Mouse (Mus musculus): Measurements from ENCODE around the gene Bub1.

Gene Bub1

DNA sequence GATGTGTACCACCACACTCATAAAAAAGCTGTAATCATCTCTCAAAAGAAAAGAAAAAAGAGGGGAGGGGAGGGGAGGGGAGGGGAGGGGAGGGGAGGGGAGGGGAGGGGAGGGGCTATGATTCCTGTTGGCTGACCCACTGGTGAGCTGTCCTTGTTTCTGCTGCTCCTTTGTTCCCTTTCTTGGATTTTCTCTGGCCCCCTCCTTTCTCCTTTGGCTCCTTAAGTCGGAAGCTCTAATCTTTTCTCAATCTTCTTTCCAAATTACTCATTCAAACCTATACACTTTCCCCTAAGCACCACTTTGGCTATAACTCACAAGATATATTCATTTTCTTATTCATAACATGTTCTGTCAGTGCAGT, 57.1 kb downstream of the Bub1 start:
- DNase-seq (ENCODE audit: inconsistent ontology term) = no peak

GRCm38 (mm10) chr2:127773938-127774577, 57.6 kb downstream of the Bub1 start:
- no peak for DNase-seq (ENCODE audit: inconsistent ontology term)

DNA sequence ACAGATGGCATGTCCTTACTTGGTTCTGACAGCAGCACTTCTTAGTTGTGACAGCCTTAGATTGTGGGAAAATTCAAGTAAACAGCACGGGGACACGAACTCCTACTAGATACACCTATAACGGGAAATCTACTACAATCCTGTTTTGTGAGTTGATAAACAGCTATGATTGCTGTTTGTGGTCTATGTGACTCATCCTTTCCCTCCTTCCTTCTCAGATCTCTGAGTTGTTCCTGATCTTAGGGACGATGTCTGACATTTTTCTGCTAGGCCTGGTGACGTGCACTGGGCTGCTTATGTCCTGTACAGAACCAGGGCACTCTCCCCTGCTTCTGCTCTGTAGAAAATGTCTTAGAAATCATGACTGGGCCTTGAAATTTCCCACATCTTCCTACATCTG, 70.1 kb downstream of the Bub1 start:
- no peak for DNase-seq (ENCODE audit: inconsistent ontology term)

DNA sequence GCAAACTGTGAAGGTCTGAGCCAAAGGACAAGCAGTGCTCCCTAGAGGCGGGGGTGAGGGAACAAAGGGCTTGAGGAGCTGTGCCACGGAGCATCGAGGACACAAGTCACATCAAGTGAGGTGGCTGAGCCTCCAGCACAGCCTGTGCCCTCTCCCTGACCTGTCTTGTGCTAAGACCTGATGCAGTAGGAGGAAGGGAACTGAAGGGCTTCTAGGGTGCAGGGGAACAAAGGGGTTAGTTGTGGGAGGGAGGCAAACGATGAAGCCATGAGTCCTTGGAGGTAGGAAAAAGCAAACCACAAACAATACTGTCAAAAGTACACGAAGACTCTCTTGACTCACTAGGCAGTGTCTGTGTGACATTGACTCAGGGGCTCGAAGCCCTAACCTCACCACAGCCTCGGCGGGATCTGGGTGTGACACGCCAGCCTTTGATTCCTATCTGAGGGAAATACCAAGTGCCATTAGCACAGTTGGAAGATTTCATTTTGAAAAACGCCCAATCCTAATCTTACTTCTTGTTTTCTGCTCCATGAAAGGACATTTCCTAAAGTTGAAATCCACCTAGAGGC, 71.2 kb downstream of the Bub1 start:
- DNase-seq (ENCODE audit: inconsistent ontology term) = no peak

- DNase-seq (ENCODE audit: inconsistent ontology term) = no peak
These were observed 71.7 kb downstream of the Bub1 start for GRCm38 (mm10) chr2:127760014-127760413.

DNA sequence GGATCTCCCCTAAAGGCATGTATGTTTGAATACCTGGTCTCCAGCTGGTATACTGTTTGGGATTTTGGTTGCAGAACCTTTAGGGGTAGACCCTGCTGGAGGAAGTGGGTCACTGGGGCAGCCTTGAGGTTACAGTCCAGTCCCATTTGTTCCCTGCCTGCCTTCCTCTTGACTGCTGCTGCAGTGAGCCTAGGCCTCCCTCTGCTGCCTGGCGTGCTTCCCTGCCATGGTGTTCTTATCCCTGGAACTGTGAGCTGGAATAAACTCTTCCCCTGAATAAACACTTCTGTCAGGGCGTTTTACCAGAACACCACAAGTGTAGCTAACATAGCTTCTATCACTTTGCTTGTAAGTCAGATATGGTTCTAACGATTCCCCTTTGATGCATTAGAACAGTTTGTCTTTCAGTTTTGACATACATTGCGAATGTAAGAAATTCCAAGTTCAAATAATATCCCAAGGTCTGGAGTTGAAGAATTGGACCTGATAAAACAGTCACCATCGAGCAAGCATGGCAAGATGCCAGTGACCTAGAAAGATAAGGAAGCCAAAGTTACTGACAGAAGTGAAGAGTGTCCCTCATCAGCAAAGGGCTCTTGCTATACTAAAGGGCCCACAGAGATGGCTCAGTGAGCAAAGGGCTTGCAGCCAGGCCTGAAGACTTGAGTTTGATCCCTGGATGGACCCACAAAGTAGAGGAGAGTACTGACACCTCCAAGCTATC, 72.3 kb downstream of the Bub1 start:
- DNase-seq (ENCODE audit: inconsistent ontology term) = no peak

DNA sequence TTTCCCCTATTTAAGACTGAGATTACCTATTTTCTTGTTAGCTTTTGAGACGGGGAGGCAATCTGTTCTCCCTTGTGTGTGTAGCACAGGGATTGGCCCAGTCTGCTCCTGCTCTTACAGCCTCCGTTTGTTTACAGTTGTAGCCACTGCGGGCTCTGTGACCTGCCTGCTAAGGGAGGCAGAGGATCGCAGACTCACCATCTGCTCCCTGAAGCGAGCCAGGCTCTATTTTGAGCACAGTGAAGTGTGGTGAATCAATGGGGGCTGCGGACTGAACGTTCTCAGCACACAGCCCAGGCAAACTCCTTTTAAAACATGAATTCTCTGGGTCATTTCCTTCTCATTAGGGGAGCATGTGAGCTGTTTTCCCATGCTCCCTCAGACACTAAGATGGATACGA, 74.5 kb downstream of the Bub1 start:
- DNase-seq (ENCODE audit: inconsistent ontology term) = no peak

DNA sequence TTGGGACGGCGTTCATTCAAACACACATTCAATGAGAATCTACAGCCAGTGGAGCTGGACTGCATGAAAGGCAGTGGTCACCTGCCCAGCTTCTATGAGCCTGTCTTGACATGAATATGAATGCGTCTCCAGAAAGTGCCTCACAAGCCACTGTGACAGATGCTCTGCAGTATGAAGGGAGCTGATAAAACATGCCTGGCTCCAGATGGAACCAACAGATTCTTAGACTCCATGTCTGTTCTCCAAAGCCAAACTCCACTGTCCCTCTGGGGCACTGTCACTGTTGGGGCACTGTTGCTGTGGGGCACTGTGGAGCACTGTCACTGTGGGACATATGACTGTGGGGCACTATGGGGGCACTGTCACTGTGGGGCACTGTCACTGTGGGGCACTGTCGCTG, 77.6 kb downstream of the Bub1 start:
- DNase-seq (ENCODE audit: inconsistent ontology term) = no peak

DNA sequence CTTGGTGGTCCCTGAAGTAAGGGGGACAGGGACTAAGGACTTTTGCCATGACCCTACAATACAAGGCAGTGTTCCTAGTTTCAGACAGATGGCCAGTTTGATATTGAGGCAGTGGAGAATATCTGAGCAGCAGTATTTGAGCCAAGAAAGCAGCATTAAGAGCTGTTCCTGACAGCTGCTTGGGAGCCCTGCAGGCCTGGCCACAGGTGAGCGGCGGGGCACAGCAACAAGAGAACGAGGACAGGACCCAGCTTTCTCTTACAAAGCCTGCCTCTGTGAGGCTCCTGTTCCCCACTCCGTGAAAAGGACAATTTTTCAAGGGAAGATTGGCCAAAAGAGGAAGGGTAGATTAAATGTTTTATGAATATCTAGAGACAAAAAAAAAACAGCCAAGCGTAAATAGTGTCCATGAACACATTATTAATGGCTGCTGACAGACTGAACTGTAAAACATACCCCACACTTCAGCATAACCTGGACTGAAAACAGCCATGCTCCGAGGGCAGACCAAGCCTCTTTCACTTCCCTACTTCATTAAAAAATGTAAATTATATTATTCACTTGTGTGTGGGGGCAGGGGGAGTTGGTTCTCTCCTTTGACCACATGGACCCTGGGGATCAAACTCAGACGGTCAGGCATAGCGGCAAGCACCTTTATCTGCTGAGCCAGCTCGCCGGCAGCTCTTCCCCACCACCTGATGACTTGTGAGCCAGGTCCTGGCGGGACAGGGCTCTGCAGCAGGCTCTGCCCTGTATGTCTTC, 79.6 kb downstream of the Bub1 start:
- no peak for DNase-seq (ENCODE audit: inconsistent ontology term)
